Mouse (Mus musculus) spleen, embryonic (tissue): Measurements from ENCODE around the gene Gm20388.

ENCODE experiments used
- CTCF ChIA-PET: fragments of 350-600 bp; sonication (Branson Sonifier 250); formaldehyde crosslinking; loops from one replicate; lab custom pipeline; 2022; lab: Charles Lee

Gm20388 gene

GRCm38 (mm10) chr8:120562680-120563347 lies 652.2 kb downstream of the Gm20388 start:
- CTCF ChIA-PET = no interaction called here

- CTCF ChIA-PET = no interaction called here
Measured at GRCm38 (mm10) chr8:120563348-120563724, 652.7 kb downstream of the Gm20388 start.

GRCm38 (mm10) chr8:120563851-120564837 lies 653.5 kb downstream of the Gm20388 start:
- CTCF ChIA-PET = no interaction called here

- CTCF ChIA-PET = no interaction called here
Measured at GRCm38 (mm10) chr8:120565151-120565711, 654.6 kb downstream of the Gm20388 start.

- CTCF ChIA-PET = no interaction called here
Measured at GRCm38 (mm10) chr8:120566681-120567080, 656.0 kb downstream of the Gm20388 start.

- CTCF ChIA-PET = no interaction called here
Measured at GRCm38 (mm10) chr8:120567731-120568130, 657.1 kb downstream of the Gm20388 start.

- CTCF ChIA-PET = no interaction called here
Measured at GRCm38 (mm10) chr8:120568164-120568798, 657.6 kb downstream of the Gm20388 start.

GRCm38 (mm10) chr8:120569123-120569522 lies 658.5 kb downstream of the Gm20388 start:
- CTCF ChIA-PET = interaction anchor here (0.8 to 1.5 kb wide), 2 partner anchors 49 to 106 kb away, joined by 3 to 4 read pairs; no protein-coding TSS in a partner anchor

GRCm38 (mm10) chr8:120569939-120570715 lies 659.5 kb downstream of the Gm20388 start:
- CTCF ChIA-PET = interaction anchor here (0.8 to 1.5 kb wide), 2 partner anchors 48 to 107 kb away, joined by 3 to 4 read pairs; no protein-coding TSS in a partner anchor

- CTCF ChIA-PET = interaction anchor here (0.6 to 1.6 kb wide), 3 partner anchors 24 to 35 kb away, joined by 5 to 9 read pairs (median 7); no protein-coding TSS in a partner anchor
Measured at GRCm38 (mm10) chr8:120571561-120571960, 660.9 kb downstream of the Gm20388 start.

- CTCF ChIA-PET = interaction anchor here (0.5 to 1.6 kb wide), 3 partner anchors 24 to 87 kb away, joined by 3 to 5 read pairs (median 3); no protein-coding TSS in a partner anchor
Measured at GRCm38 (mm10) chr8:120572534-120572933, 661.9 kb downstream of the Gm20388 start.

- CTCF ChIA-PET = no interaction called here
Measured at GRCm38 (mm10) chr8:120573866-120574265, 663.2 kb downstream of the Gm20388 start.

- CTCF ChIA-PET = interaction anchor here (0.7 kb wide), 1 partner anchor 1942 kb away, joined by 3 read pairs; no protein-coding TSS in a partner anchor
Measured at GRCm38 (mm10) chr8:120574941-120575340, 664.3 kb downstream of the Gm20388 start.

- CTCF ChIA-PET = no interaction called here
Measured at GRCm38 (mm10) chr8:120575801-120576200, 665.2 kb downstream of the Gm20388 start.

GRCm38 (mm10) chr8:120577821-120578220 lies 667.2 kb downstream of the Gm20388 start:
- CTCF ChIA-PET = no interaction called here

GRCm38 (mm10) chr8:120580336-120581000 lies 669.8 kb downstream of the Gm20388 start:
- CTCF ChIA-PET = interaction anchor here (1.0 kb wide), 1 partner anchor 16 kb away, joined by 3 read pairs; no protein-coding TSS in a partner anchor

- CTCF ChIA-PET = no interaction called here
Measured at GRCm38 (mm10) chr8:120581329-120581728, 670.7 kb downstream of the Gm20388 start.

GRCm38 (mm10) chr8:120581811-120582210 lies 671.2 kb downstream of the Gm20388 start:
- CTCF ChIA-PET = no interaction called here

- CTCF ChIA-PET = interaction anchor here (0.7 kb wide), 1 partner anchor 260 kb away, joined by 5 read pairs; no protein-coding TSS in a partner anchor
Measured at GRCm38 (mm10) chr8:120585521-120585920, 674.9 kb downstream of the Gm20388 start.
